10 mouse cellular contexts compared by ENCODE assay signal in the genomic region with DNA sequence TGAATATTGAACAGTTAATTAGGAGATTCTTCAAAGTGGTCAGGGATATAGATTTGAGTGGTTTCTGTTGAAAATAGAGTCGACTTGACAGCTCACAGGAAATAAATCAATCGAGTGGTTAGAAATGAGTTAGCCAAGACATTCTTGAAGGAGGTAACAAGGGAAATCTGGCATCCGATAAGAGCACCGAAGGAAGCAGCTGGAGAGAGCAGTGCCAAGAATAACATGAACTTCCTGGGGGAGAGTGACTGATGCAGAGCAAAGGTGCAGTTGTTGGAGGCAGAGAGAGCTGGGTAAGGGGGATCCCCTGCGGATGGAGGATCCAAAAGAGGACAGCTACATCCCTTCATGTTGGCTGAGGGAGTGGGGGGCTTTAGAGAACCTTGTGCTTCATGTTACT. TPM values are rescaled to one million over a fixed set of nuclear protein-coding genes. Genes with fewer than 3 reads are reported as not detected.
DNase-seq lines count a peak whose midpoint lies in the region; ATAC-seq lines count a peak whose summit lies in the region.
"Had no signal": no experiment of that assay in that cellular context is flagged by ENCODE, and none has a peak within 500 bp of the region (broad histone marks: within the 10 kb centered on the region; RNA-seq: fewer than 3 reads in every experiment).

No protein-coding gene starts in this region.

- DNase-seq in adrenal gland, postnatal 14 days, result peak; percentile 37
- DNase-seq in adrenal gland, postnatal 4 days (ENCODE audit: low spot score in 2 of 2), result no peak
- peak; percentile 75 for DNase-seq in NIH3T3 (ENCODE audit: low read depth)
- DNase-seq in lung, postnatal 10 days, result peak; percentile 45
- no peak for DNase-seq in retina, postnatal 1 day
- no peak for DNase-seq in cerebellum, adult 9-10 months
- no peak for DNase-seq in cerebellum, adult 11-12 months

- peak; percentile 93 to 99 for ATAC-seq in hematopoietic stem cell, adult 5-6 weeks (replicated peaks in 1 of 2; ENCODE audit: insufficient read depth in 1 of 2, low FRiP score in 2 of 2, low TSS enrichment in 1 of 2, low read depth in 1 of 2, poor library complexity in 2 of 2, severe bottlenecking in 2 of 2)

RNA-seq across cellular contexts. Expression of gene Snd1, which starts 22.9 kb away (rescaled TPM):
- total RNA-seq in adrenal gland, postnatal 14 days (2021), result 121 and 132 TPM in 2 replicates
- 100 to 1,000 TPM; 148 to 163 TPM for total RNA-seq in adrenal gland, postnatal 4 days (2021)
- total RNA-seq in hematopoietic stem cell, adult 5-6 weeks (2017), result 185 and 229 TPM in 2 replicates

RNA-seq across cellular contexts. Expression of gene Pax4, which starts 48.7 kb away (rescaled TPM):
- not detected in 2 replicates for total RNA-seq in adrenal gland, postnatal 14 days (2021)
- not detected for total RNA-seq in adrenal gland, postnatal 4 days (2021)
- not detected in 2 replicates for total RNA-seq in hematopoietic stem cell, adult 5-6 weeks (2017)
- total RNA-seq: layer of hippocampus, postnatal 10 days; midbrain, postnatal 0 days had no signal

Comparison
In these comparisons a context has a peak if more than half of its experiments do, and no peak if none do; other contexts are left out.
1. DNase-seq: peak in adrenal gland, postnatal 14 days (single experiment), NIH3T3 (single experiment) and lung, postnatal 10 days (single experiment); none in adrenal gland, postnatal 4 days (0 of 2), retina, postnatal 1 day (single experiment), cerebellum, adult 9-10 months (single experiment) and cerebellum, adult 11-12 months (single experiment).